Mouse (Mus musculus): ENCODE results near the gene Dusp1.

DNA sequence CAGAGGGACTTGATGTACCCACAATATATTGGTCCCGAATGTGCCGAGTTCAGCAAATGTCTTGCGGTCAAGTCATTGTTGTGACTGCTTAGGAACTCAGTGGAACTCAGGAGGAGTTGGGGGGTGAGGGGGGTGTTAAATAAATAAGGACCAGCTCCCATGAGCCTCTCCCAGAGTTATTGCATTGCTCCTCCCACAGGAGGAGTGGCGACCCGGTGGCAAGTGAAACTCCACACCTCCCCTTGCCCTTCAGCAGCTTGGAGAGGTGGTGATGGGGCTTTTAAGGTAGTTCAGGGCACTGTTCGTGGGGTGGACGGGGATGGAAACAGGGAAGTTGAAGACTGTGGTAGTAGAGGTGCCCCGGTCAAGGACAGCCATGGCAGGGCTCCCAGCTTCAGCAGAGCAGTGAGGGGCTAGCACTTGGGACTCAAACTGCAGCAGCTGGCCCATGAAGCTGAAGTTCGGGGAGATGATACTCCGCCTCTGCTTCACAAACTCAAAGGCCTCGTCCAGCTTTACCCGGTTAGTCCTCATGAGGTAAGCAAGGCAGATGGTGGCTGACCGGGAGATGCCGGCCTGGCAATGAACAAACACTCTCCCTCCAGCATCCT, 55.8 kb downstream of the Dusp1 start:
- no peak for TF ChIP-seq CTCF (IDR thresholded peaks at IDR 0.05; ENCODE audit: extremely low read depth, insufficient read depth, low read length)
- TF ChIP-seq POLR2A (IDR thresholded peaks at IDR 0.05; ENCODE audit: extremely low read depth, insufficient read depth, low read length): 0 out of 2 replicates have a peak, but pooled peaks have one; percentile 5
